Mouse (Mus musculus) liver, embryonic 16.5 days (tissue): ENCODE results near the gene Klhl10. TPM values are rescaled to one million over a fixed set of nuclear protein-coding genes. Genes with fewer than 3 reads are reported as not detected.

Experiments
- ATAC-seq: fragments of 200-750 bp; cut with Nextera tagmentation; 2 replicates; pipeline ENCODE4 v1.8.0; 2017; ENCODE audit warnings: low read depth, mild to moderate bottlenecking, moderate number of reproducible peaks, moderate library complexity
- H3K27ac ChIP-seq: fragments of 300-500 bp; sonication (generic); 2 replicates; pipeline ENCODE4 v1.5.1; 2014; ENCODE audit warnings: mild to moderate bottlenecking, low read length
- H3K27me3 ChIP-seq: fragments of 300-500 bp; sonication (generic); 2 replicates; pipeline ENCODE4 v1.6.1; 2014; ENCODE audit warnings: low read depth, low read length, mixed read lengths; ENCODE audit not compliant: control insufficient read depth, insufficient read depth
- H3K36me3 ChIP-seq: fragments of 300-500 bp; sonication (generic); 2 replicates; pipeline ENCODE4 v1.6.1; 2014; ENCODE audit warnings: mild to moderate bottlenecking; ENCODE audit not compliant: control insufficient read depth, insufficient read depth
- H3K4me1 ChIP-seq: fragments of 300-500 bp; sonication (generic); 2 replicates; pipeline ENCODE4 v1.6.1; 2014; ENCODE audit warnings: low read depth, low read length, mixed read lengths; ENCODE audit not compliant: control insufficient read depth
- H3K4me2 ChIP-seq: fragments of 300-500 bp; sonication (generic); 2 replicates; pipeline ENCODE4 v1.6.1; 2014; ENCODE audit warnings: low read depth, low read length, mixed read lengths
- H3K4me3 ChIP-seq: fragments of 300-500 bp; sonication (generic); 2 replicates; pipeline ENCODE4 v1.5.1; 2014; ENCODE audit warnings: low read depth, mild to moderate bottlenecking, low read length
- H3K9ac ChIP-seq: fragments of 300-500 bp; sonication (generic); 2 replicates; pipeline ENCODE4 v1.6.1; 2014; ENCODE audit warnings: low read depth, low read length
- H3K9me3 ChIP-seq: fragments of 300-500 bp; sonication (generic); replicated peaks from 2 replicates; pipeline ENCODE4 v1.6.1; 2016; ENCODE audit warnings: low read length; ENCODE audit not compliant: control insufficient read depth
- WGBS: fragments of 180-500 bp; shearing (Covaris S2); extraction: QIAGEN DNeasy Blood & Tissue Kit; methylation state at CpG from one replicate; pipeline ENCODE4 v1.1.7; 2014; ENCODE audit not compliant: insufficient replicate concordance; 5-methylcytosine and 5-hydroxymethylcytosine counted together
- polyA plus RNA-seq: library from polyadenylated mRNA; unstranded; fragments of >200 nt; fragmentation: Nextera tagmentation; extraction: Ambion mirVana; gene quantifications from 2 replicates; pipeline ENCODE4 v1.2.1, GENCODE M21; 2015

Gene Klhl10
- polyA plus RNA-seq, 1 experiment from 2014 or later: not detected

GRCm38 (mm10) chr11:100398517-100398916, 43.2 kb upstream of the Klhl10 start:
- H3K9me3 ChIP-seq: no peaks in the 10 kb centered on the region
- H3K27me3 ChIP-seq: peaks cover 11% of the 10 kb centered on the region
- no peak overlapping the region for H3K9ac ChIP-seq
- H3K36me3 ChIP-seq: no peaks in the 10 kb centered on the region
- no peak overlapping the region for H3K4me2 ChIP-seq
- H3K4me3 ChIP-seq: no peak overlapping the region
- peaks cover 31% of the 10 kb centered on the region for H3K4me1 ChIP-seq
- ATAC-seq: no peak
- no peak overlapping the region for H3K27ac ChIP-seq
- 68% methylated on average over 7 of the region's 7 CpGs for WGBS

GRCm38 (mm10) chr11:100399320-100399719, 42.4 kb upstream of the Klhl10 start:
- Histone ChIP-seq H3K4me3 (no peak overlapping the region), H3K4me1 (peaks cover 25% of the 10 kb centered on the region), H3K36me3 (no peaks in the 10 kb centered on the region), H3K27me3 (peaks cover 11% of the 10 kb centered on the region), H3K9me3 (no peaks in the 10 kb centered on the region), H3K27ac (no peak overlapping the region), H3K4me2 (no peak overlapping the region), H3K9ac (no peak overlapping the region)
- 42% methylated on average over 9 of the region's 9 CpGs for WGBS
- ATAC-seq: no peak

GRCm38 (mm10) chr11:100399727-100400538, 41.8 kb upstream of the Klhl10 start:
- Histone ChIP-seq H3K4me1 (peaks cover 19% of the 10 kb centered on the region), H3K9ac (no peak overlapping the region), H3K36me3 (no peaks in the 10 kb centered on the region), H3K4me2 (no peak overlapping the region), H3K4me3 (no peak overlapping the region), H3K27me3 (peaks cover 11% of the 10 kb centered on the region), H3K27ac (no peak overlapping the region), H3K9me3 (no peaks in the 10 kb centered on the region)
- WGBS: 64% methylated on average over 12 of the region's 12 CpGs
- no peak for ATAC-seq

- ATAC-seq: no peak
- Histone ChIP-seq H3K4me2 (no peak overlapping the region), H3K4me1 (peaks cover 12% of the 10 kb centered on the region), H3K9me3 (no peaks in the 10 kb centered on the region), H3K9ac (no peak overlapping the region), H3K27me3 (peaks cover 11% of the 10 kb centered on the region), H3K27ac (no peak overlapping the region), H3K4me3 (no peak overlapping the region), H3K36me3 (no peaks in the 10 kb centered on the region)
- 34% methylated on average over 6 of the region's 6 CpGs for WGBS
Measured at GRCm38 (mm10) chr11:100400842-100401241, 40.9 kb upstream of the Klhl10 start.

GRCm38 (mm10) chr11:100402240-100402639, 39.5 kb upstream of the Klhl10 start:
- Histone ChIP-seq H3K4me3 (no peak overlapping the region), H3K27me3 (peaks cover under 1% of the 10 kb centered on the region; the same call in 1 of the 2 replicates), H3K9ac (no peak overlapping the region), H3K9me3 (no peaks in the 10 kb centered on the region), H3K4me1 (peaks cover 7% of the 10 kb centered on the region), H3K4me2 (no peak overlapping the region), H3K27ac (no peak overlapping the region), H3K36me3 (no peaks in the 10 kb centered on the region)
- WGBS: 12% methylated on average over 6 of the region's 6 CpGs
- no peak for ATAC-seq

- Histone ChIP-seq H3K27ac (no peak overlapping the region), H3K36me3 (no peaks in the 10 kb centered on the region), H3K9me3 (no peaks in the 10 kb centered on the region), H3K4me1 (peaks cover 7% of the 10 kb centered on the region), H3K4me2 (no peak overlapping the region), H3K4me3 (no peak overlapping the region), H3K9ac (no peak overlapping the region), H3K27me3 (no peaks in the 10 kb centered on the region)
- ATAC-seq: no peak
- WGBS: 54% methylated on average over 2 of the region's 2 CpGs
Measured at GRCm38 (mm10) chr11:100402682-100403081, 39.0 kb upstream of the Klhl10 start.

GRCm38 (mm10) chr11:100403445-100404134, 38.1 kb upstream of the Klhl10 start:
- H3K9me3 ChIP-seq: no peaks in the 10 kb centered on the region
- no peak for ATAC-seq
- H3K4me2 ChIP-seq: no peak overlapping the region
- H3K4me1 ChIP-seq: peaks cover 7% of the 10 kb centered on the region
- H3K27ac ChIP-seq: no peak overlapping the region
- H3K4me3 ChIP-seq: no peak overlapping the region
- no peak overlapping the region for H3K9ac ChIP-seq
- WGBS: 53% methylated on average over 10 of the region's 10 CpGs
- no peaks in the 10 kb centered on the region for H3K36me3 ChIP-seq
- H3K27me3 ChIP-seq: no peaks in the 10 kb centered on the region

GRCm38 (mm10) chr11:100404456-100405074, 37.2 kb upstream of the Klhl10 start:
- no peaks in the 10 kb centered on the region for H3K36me3 ChIP-seq
- H3K4me1 ChIP-seq: peaks cover 7% of the 10 kb centered on the region
- no peak overlapping the region for H3K9ac ChIP-seq
- H3K27me3 ChIP-seq: no peaks in the 10 kb centered on the region
- no peak for ATAC-seq
- H3K4me3 ChIP-seq: no peak overlapping the region
- H3K9me3 ChIP-seq: no peaks in the 10 kb centered on the region
- WGBS: 71% methylated on average over 3 of the region's 3 CpGs
- H3K27ac ChIP-seq: no peak overlapping the region
- H3K4me2 ChIP-seq: no peak overlapping the region

- Histone ChIP-seq H3K27me3 (no peaks in the 10 kb centered on the region), H3K4me3 (no peak overlapping the region), H3K9me3 (no peaks in the 10 kb centered on the region), H3K4me1 (peaks cover 7% of the 10 kb centered on the region), H3K4me2 (no peak overlapping the region), H3K36me3 (no peaks in the 10 kb centered on the region), H3K27ac (no peak overlapping the region), H3K9ac (no peak overlapping the region)
- no peak for ATAC-seq
- 72% methylated on average over 8 of the region's 8 CpGs for WGBS
Measured at GRCm38 (mm10) chr11:100406273-100406672, 35.4 kb upstream of the Klhl10 start.
